Mouse (Mus musculus) heart, embryonic 13.5 days (tissue): ENCODE measurements around the gene Yeats4. TPM values are rescaled to one million over a fixed set of nuclear protein-coding genes. Genes with fewer than 3 reads are reported as not detected.

Experiments
- ATAC-seq: fragments of 200-750 bp; cut with Nextera tagmentation; 2 replicates; pipeline ENCODE4 v1.8.0; 2017; ENCODE audit warnings: moderate TSS enrichment; ENCODE audit not compliant: insufficient number of reproducible peaks, low FRiP score, low TSS enrichment; ENCODE audit errors: extremely low read depth
- H3K27ac ChIP-seq: fragments of 300-500 bp; sonication (generic); replicated peaks from 2 replicates; pipeline ENCODE4 v1.5.1; 2015; ENCODE audit warnings: moderate library complexity, mild to moderate bottlenecking, inconsistent platforms
- H3K27me3 ChIP-seq: fragments of 300-500 bp; sonication (generic); replicated peaks from 2 replicates; pipeline ENCODE4 v1.6.1; 2015; ENCODE audit warnings: mild to moderate bottlenecking, inconsistent platforms
- H3K36me3 ChIP-seq: fragments of 300-500 bp; sonication (generic); 2 replicates; pipeline ENCODE4 v1.6.1; 2015; ENCODE audit warnings: mild to moderate bottlenecking, inconsistent platforms
- H3K4me1 ChIP-seq: fragments of 300-500 bp; sonication (generic); 2 replicates; pipeline ENCODE4 v1.6.1; 2015; ENCODE audit warnings: inconsistent platforms
- H3K4me2 ChIP-seq: fragments of 300-500 bp; sonication (generic); 2 replicates; pipeline ENCODE4 v1.6.1; 2015; ENCODE audit warnings: inconsistent platforms, mild to moderate bottlenecking, moderate library complexity
- H3K4me3 ChIP-seq: fragments of 300-500 bp; sonication (generic); 2 replicates; pipeline ENCODE4 v1.5.1; 2015; ENCODE audit warnings: moderate library complexity, mild to moderate bottlenecking, inconsistent platforms
- H3K9ac ChIP-seq: fragments of 300-500 bp; sonication (generic); 2 replicates; pipeline ENCODE4 v1.6.1; 2015; ENCODE audit warnings: inconsistent platforms, mild to moderate bottlenecking, moderate library complexity
- H3K9me3 ChIP-seq: fragments of 300-500 bp; sonication (generic); 2 replicates; pipeline ENCODE4 v1.6.1; 2016; ENCODE audit warnings: inconsistent platforms
- WGBS: fragments of 180-500 bp; shearing (Covaris S2); methylation state at CpG from one replicate; pipeline ENCODE4 v1.1.7; 2015; ENCODE audit warnings: mixed read lengths; 5-methylcytosine and 5-hydroxymethylcytosine counted together
- polyA plus RNA-seq: library from polyadenylated mRNA; unstranded; fragments of >200 nt; fragmentation: Nextera tagmentation; extraction: Ambion mirVana; gene quantifications from 2 replicates; pipeline ENCODE4 v1.2.1, GENCODE M21; 2015

Gene Yeats4
- polyA plus RNA-seq, 1 experiment from 2014 or later = 46.6 TPM

- 35% methylated on average over 17 of the region's 17 CpGs for WGBS
- Histone ChIP-seq H3K4me2 (peak overlapping the region; percentile 31; the same call in 1 of the 2 replicates), H3K9ac (no peak overlapping the region)
Observed at GRCm38 (mm10) chr10:117202981-117203557, 21.2 kb downstream of the Yeats4 start.

GRCm38 (mm10) chr10:117199701-117200100, 24.6 kb downstream of the Yeats4 start:
- H3K9me3 ChIP-seq = no peaks in the 10 kb centered on the region
- H3K4me3 ChIP-seq = no peak overlapping the region
- no peak overlapping the region for H3K9ac ChIP-seq
- no peaks in the 10 kb centered on the region for H3K27me3 ChIP-seq
- 72% methylated on average over 3 of the region's 3 CpGs for WGBS
- no peak overlapping the region for H3K27ac ChIP-seq
- H3K4me1 ChIP-seq = peaks cover 19% of the 10 kb centered on the region
- no peak overlapping the region for H3K4me2 ChIP-seq
- no peaks in the 10 kb centered on the region for H3K36me3 ChIP-seq
- ATAC-seq = no peak

More at GRCm38 (mm10) chr10:117202981-117203557, 21.2 kb downstream of the Yeats4 start:
- Histone ChIP-seq H3K4me3 (no peak overlapping the region), H3K9me3 (no peaks in the 10 kb centered on the region), H3K27ac (no peak overlapping the region), H3K4me1 (peaks cover 24% of the 10 kb centered on the region), H3K36me3 (no peaks in the 10 kb centered on the region), H3K27me3 (no peaks in the 10 kb centered on the region)
- no peak for ATAC-seq

GRCm38 (mm10) chr10:117196696-117197095, 27.6 kb downstream of the Yeats4 start:
- no peaks in the 10 kb centered on the region for H3K27me3 ChIP-seq
- WGBS = 75% methylated on average over 3 of the region's 3 CpGs
- H3K4me3 ChIP-seq = no peak overlapping the region
- no peak overlapping the region for H3K9ac ChIP-seq
- no peak for ATAC-seq
- no peak overlapping the region for H3K27ac ChIP-seq
- H3K4me1 ChIP-seq = peaks cover 5% of the 10 kb centered on the region; the same call in 1 of the 2 replicates
- no peaks in the 10 kb centered on the region for H3K36me3 ChIP-seq
- no peak overlapping the region for H3K4me2 ChIP-seq
- no peaks in the 10 kb centered on the region for H3K9me3 ChIP-seq

- ATAC-seq = no peak
- WGBS = 88% methylated on average over 4 of the region's 4 CpGs
- no peak overlapping the region for H3K27ac ChIP-seq
- H3K27me3 ChIP-seq = no peaks in the 10 kb centered on the region
- no peak overlapping the region for H3K4me3 ChIP-seq
- no peaks in the 10 kb centered on the region for H3K36me3 ChIP-seq
- no peak overlapping the region for H3K4me2 ChIP-seq
- peaks cover 5% of the 10 kb centered on the region; the same call in 1 of the 2 replicates for H3K4me1 ChIP-seq
- no peaks in the 10 kb centered on the region for H3K9me3 ChIP-seq
- no peak overlapping the region for H3K9ac ChIP-seq
Observed at GRCm38 (mm10) chr10:117195748-117196147, 28.6 kb downstream of the Yeats4 start.

GRCm38 (mm10) chr10:117195005-117195404, 29.3 kb downstream of the Yeats4 start:
- no peak overlapping the region for H3K9ac ChIP-seq
- no peak overlapping the region for H3K4me3 ChIP-seq
- no peaks in the 10 kb centered on the region for H3K27me3 ChIP-seq
- H3K9me3 ChIP-seq = no peaks in the 10 kb centered on the region
- no peaks in the 10 kb centered on the region for H3K36me3 ChIP-seq
- H3K4me1 ChIP-seq = peaks cover 5% of the 10 kb centered on the region; the same call in 1 of the 2 replicates
- H3K4me2 ChIP-seq = no peak overlapping the region
- ATAC-seq = no peak
- H3K27ac ChIP-seq = no peak overlapping the region
- 74% methylated on average over 12 of the region's 12 CpGs for WGBS

- H3K9me3 ChIP-seq = no peaks in the 10 kb centered on the region
- no peak overlapping the region for H3K4me3 ChIP-seq
- H3K4me1 ChIP-seq = peaks cover 5% of the 10 kb centered on the region; the same call in 1 of the 2 replicates
- no peaks in the 10 kb centered on the region for H3K36me3 ChIP-seq
- no peak overlapping the region for H3K27ac ChIP-seq
- H3K4me2 ChIP-seq = no peak overlapping the region
- no peak overlapping the region for H3K9ac ChIP-seq
- ATAC-seq = no peak
- no peaks in the 10 kb centered on the region for H3K27me3 ChIP-seq
- WGBS = 87% methylated on average over 5 of the region's 5 CpGs
Observed at GRCm38 (mm10) chr10:117193364-117193763, 30.9 kb downstream of the Yeats4 start.

GRCm38 (mm10) chr10:117185399-117186089, 38.8 kb downstream of the Yeats4 start:
- Histone ChIP-seq H3K4me3 (no peak overlapping the region), H3K4me2 (no peak overlapping the region), H3K9me3 (no peaks in the 10 kb centered on the region), H3K27me3 (no peaks in the 10 kb centered on the region), H3K36me3 (no peaks in the 10 kb centered on the region), H3K9ac (peak overlapping the region; percentile 25), H3K4me1 (peaks cover 20% of the 10 kb centered on the region), H3K27ac (no peak overlapping the region)
- no peak for ATAC-seq
- WGBS = 43% methylated on average over 9 of the region's 9 CpGs

- no peak overlapping the region for H3K4me3 ChIP-seq
- H3K4me1 ChIP-seq = peaks cover 21% of the 10 kb centered on the region
- no peaks in the 10 kb centered on the region for H3K9me3 ChIP-seq
- no peaks in the 10 kb centered on the region for H3K27me3 ChIP-seq
- no peaks in the 10 kb centered on the region for H3K36me3 ChIP-seq
- H3K9ac ChIP-seq = peak overlapping the region; percentile 21; the same call in 1 of the 2 replicates
- H3K4me2 ChIP-seq = no peak overlapping the region
- peak overlapping the region; percentile 56 for H3K27ac ChIP-seq
- ATAC-seq = no peak; the same call in 1 of the 2 replicates
- 25% methylated on average over 3 of the region's 3 CpGs for WGBS
Observed at GRCm38 (mm10) chr10:117181098-117181497, 43.2 kb downstream of the Yeats4 start.

GRCm38 (mm10) chr10:117174645-117175044, 49.7 kb downstream of the Yeats4 start:
- H3K27ac ChIP-seq = no peak overlapping the region
- H3K9ac ChIP-seq = no peak overlapping the region
- H3K36me3 ChIP-seq = no peaks in the 10 kb centered on the region
- 47% methylated on average over 12 of the region's 12 CpGs for WGBS
- H3K4me3 ChIP-seq = peak overlapping the region; percentile 7
- no peak for ATAC-seq
- H3K27me3 ChIP-seq = no peaks in the 10 kb centered on the region
- peak overlapping the region; percentile 47 for H3K4me2 ChIP-seq
- H3K9me3 ChIP-seq = no peaks in the 10 kb centered on the region
- peaks cover 23% of the 10 kb centered on the region for H3K4me1 ChIP-seq

- peak overlapping the region; percentile 11 for H3K9ac ChIP-seq
- H3K4me2 ChIP-seq = peak overlapping the region; percentile 47
- 38% methylated on average over 13 of the region's 13 CpGs for WGBS
- H3K27ac ChIP-seq = no peak overlapping the region
- no peaks in the 10 kb centered on the region for H3K9me3 ChIP-seq
- peak overlapping the region; percentile 20 for H3K4me3 ChIP-seq
- ATAC-seq = no peak
- H3K27me3 ChIP-seq = no peaks in the 10 kb centered on the region
- H3K4me1 ChIP-seq = peaks cover 23% of the 10 kb centered on the region
- H3K36me3 ChIP-seq = no peaks in the 10 kb centered on the region
Observed at GRCm38 (mm10) chr10:117173566-117174438, 50.5 kb downstream of the Yeats4 start.

GRCm38 (mm10) chr10:117173111-117173510, 51.2 kb downstream of the Yeats4 start:
- Histone ChIP-seq H3K4me3 (no peak overlapping the region), H3K4me2 (no peak overlapping the region), H3K4me1 (peaks cover 23% of the 10 kb centered on the region), H3K36me3 (no peaks in the 10 kb centered on the region), H3K9ac (no peak overlapping the region), H3K27me3 (no peaks in the 10 kb centered on the region), H3K27ac (no peak overlapping the region), H3K9me3 (no peaks in the 10 kb centered on the region)
- ATAC-seq = no peak
- WGBS = 89% methylated on average over 1 of the region's 1 CpGs
